Mouse (Mus musculus) CD4-positive naive resting alpha-beta T cell, adult 57 days (primary cell): Measurements from ENCODE around the gene Ttc17. TPM values are rescaled to one million over a fixed set of nuclear protein-coding genes. Genes with fewer than 3 reads are reported as not detected.

Experiments
- total RNA-seq: library from RNA; stranded (reverse); gene quantifications from one replicate; pipeline ENCODE4 v1.2.4, GENCODE M21; 2023

The Ttc17 gene
- 47.0 TPM for total RNA-seq

DNA sequence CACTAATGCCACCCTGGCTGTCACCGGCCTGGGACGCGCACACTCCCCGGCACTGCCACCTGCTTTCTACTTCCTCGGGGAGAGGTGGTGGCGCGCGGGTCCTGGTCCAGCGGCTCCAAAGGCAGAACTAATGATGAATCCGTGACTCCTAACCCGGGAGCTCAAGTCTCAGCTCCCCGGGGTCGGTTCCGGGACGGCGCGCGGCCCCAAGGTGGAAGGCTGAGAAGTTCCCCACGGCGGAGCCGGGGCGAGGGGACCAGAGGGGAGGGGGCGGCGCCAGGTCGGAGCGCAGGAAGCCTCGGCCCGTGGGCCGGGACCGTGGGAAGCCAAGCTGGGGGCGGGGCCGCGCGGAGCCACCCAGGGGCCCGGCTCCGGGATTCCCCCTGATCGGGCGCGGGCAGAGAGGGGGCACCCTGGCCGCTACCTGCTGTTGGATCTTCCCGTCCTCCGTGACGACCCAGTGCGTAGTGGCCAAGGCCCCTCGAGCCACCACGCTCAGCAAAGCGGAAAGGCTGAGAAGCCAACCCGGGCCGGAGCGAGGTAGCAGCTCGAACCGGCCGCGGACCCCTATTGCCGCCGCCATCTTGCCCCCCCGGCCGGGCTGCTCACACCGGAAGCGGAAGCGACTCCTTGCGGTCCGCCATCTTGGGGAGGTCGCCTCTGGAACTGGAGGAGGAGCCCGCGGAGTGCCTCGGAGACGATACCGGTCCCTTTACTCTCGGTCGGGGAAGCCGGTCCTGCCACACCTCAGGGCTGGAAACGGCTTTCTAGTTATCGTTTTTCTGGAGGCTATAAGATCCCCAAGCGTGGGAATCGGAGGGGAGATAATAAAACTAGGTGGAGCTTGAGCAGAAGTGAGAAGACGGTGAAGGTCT is at the start of gene Ttc17:
TSS of gene Ttc17 (minus strand) at position 607 of the 875 bp plus-strand sequence.

Other genes starting within 250 kb of the Ttc17 start
- 36.0 TPM for gene Hsd17b12, start 248.7 kb downstream of the Ttc17 start, total RNA-seq
- 72.8 TPM for gene Api5, start 31.4 kb upstream of the Ttc17 start, total RNA-seq